Mouse (Mus musculus): ENCODE results near the gene Gm45785. TPM values are rescaled to one million over a fixed set of nuclear protein-coding genes. Genes with fewer than 3 reads are reported as not detected.

Gene Gm45785
- polyA plus RNA-seq, 1 experiment from 2014 or later: not detected

GRCm38 (mm10) chr7:140787406-140788052 lies 68.6 kb downstream of the Gm45785 start, which contains the start of gene Syce1:
Gene Syce1 (minus strand): TSS chr7:140787852.
- Histone ChIP-seq H3K27me3 (ENCODE audit: insufficient read depth, low read length) (no peaks in the 10 kb centered on the region), H3K4me1 (ENCODE audit: insufficient read depth, low read length) (no peaks in the 10 kb centered on the region), H3K9me3 (ENCODE audit: low read length) (no peaks in the 10 kb centered on the region), H3K4me3 (ENCODE audit: low read length) (no peak within 1 kb of the TSS), H3K9ac (replicated peaks; ENCODE audit: low read length) (no peak within 1 kb of the TSS), H3K27ac (ENCODE audit: low read length) (no peak within 1 kb of the TSS), H3K4me2 (replicated peaks; ENCODE audit: low read depth, low read length) (no peak within 1 kb of the TSS), H3K36me3 (ENCODE audit: insufficient read depth, low read length) (no peaks in the 10 kb centered on the region)
- 83% methylated on average over 27 of the region's 33 CpGs for WGBS
- no peak; the same call in 1 of the 2 replicates for ATAC-seq (ENCODE audit: low FRiP score, low TSS enrichment)

- H3K9ac ChIP-seq (replicated peaks; ENCODE audit: low read length): no peak overlapping the region
- H3K27ac ChIP-seq (ENCODE audit: low read length): no peak overlapping the region
- no peak overlapping the region for H3K4me2 ChIP-seq (replicated peaks; ENCODE audit: low read depth, low read length)
- no peak overlapping the region for H3K4me3 ChIP-seq (ENCODE audit: low read length)
- no peak for ATAC-seq (ENCODE audit: low FRiP score, low TSS enrichment)
- H3K36me3 ChIP-seq (ENCODE audit: insufficient read depth, low read length): no peaks in the 10 kb centered on the region
- no peaks in the 10 kb centered on the region for H3K27me3 ChIP-seq (ENCODE audit: insufficient read depth, low read length)
- 72% methylated on average over 4 of the region's 4 CpGs for WGBS
- no peaks in the 10 kb centered on the region for H3K9me3 ChIP-seq (ENCODE audit: low read length)
- H3K4me1 ChIP-seq (ENCODE audit: insufficient read depth, low read length): no peaks in the 10 kb centered on the region
Measured at GRCm38 (mm10) chr7:140780548-140780947, 75.6 kb downstream of the Gm45785 start.

Other genes with a start within 250 kb of the Gm45785 start
- gene Olfr61, start 227.4 kb downstream of the Gm45785 start, polyA plus RNA-seq (2015; fragmentation: Nextera tagmentation; extraction: Ambion mirVana): not detected in 2 replicates
- gene Olfr53, start 209.9 kb downstream of the Gm45785 start, polyA plus RNA-seq (2015; fragmentation: Nextera tagmentation; extraction: Ambion mirVana): not detected in 2 replicates
- gene Olfr539, start 196.4 kb downstream of the Gm45785 start, polyA plus RNA-seq (2015; fragmentation: Nextera tagmentation; extraction: Ambion mirVana): not detected in 2 replicates
- not detected in 2 replicates for gene Olfr45, start 174.4 kb downstream of the Gm45785 start, polyA plus RNA-seq (2015; fragmentation: Nextera tagmentation; extraction: Ambion mirVana)
- not detected in 2 replicates for gene Olfr541, start 159.1 kb downstream of the Gm45785 start, polyA plus RNA-seq (2015; fragmentation: Nextera tagmentation; extraction: Ambion mirVana)
- gene Cyp2e1, start 92.6 kb downstream of the Gm45785 start, polyA plus RNA-seq (2015; fragmentation: Nextera tagmentation; extraction: Ambion mirVana): 1.4 and 1.8 TPM in 2 replicates
- 0.25 and 0.37 TPM in 2 replicates for gene Syce1, start 68.5 kb downstream of the Gm45785 start, polyA plus RNA-seq (2015; fragmentation: Nextera tagmentation; extraction: Ambion mirVana)
- gene Zfp941, start 34.2 kb downstream of the Gm45785 start, polyA plus RNA-seq (2015; fragmentation: Nextera tagmentation; extraction: Ambion mirVana): 1.4 and 1.6 TPM in 2 replicates
- 0.49 and 0.92 TPM in 2 replicates for gene Urah, start 21.3 kb downstream of the Gm45785 start, polyA plus RNA-seq (2015; fragmentation: Nextera tagmentation; extraction: Ambion mirVana)
- not detected in 2 replicates for gene Scgb1c1, start 10.8 kb downstream of the Gm45785 start, polyA plus RNA-seq (2015; fragmentation: Nextera tagmentation; extraction: Ambion mirVana)
- 0.12 TPM in 1 of 2 replicates, not detected in the other for gene Odf3, start 8.5 kb downstream of the Gm45785 start, polyA plus RNA-seq (2015; fragmentation: Nextera tagmentation; extraction: Ambion mirVana)
- 69.7 and 73.6 TPM in 2 replicates for gene Ric8a, start 626 bp upstream of the Gm45785 start, polyA plus RNA-seq (2015; fragmentation: Nextera tagmentation; extraction: Ambion mirVana)
- gene Bet1l, start 1.2 kb upstream of the Gm45785 start, polyA plus RNA-seq (2015; fragmentation: Nextera tagmentation; extraction: Ambion mirVana): 41.7 and 42.1 TPM in 2 replicates
- gene Psmd13, start 25.6 kb upstream of the Gm45785 start, polyA plus RNA-seq (2015; fragmentation: Nextera tagmentation; extraction: Ambion mirVana): 242 and 246 TPM in 2 replicates
- gene Sirt3, start 26.0 kb upstream of the Gm45785 start, polyA plus RNA-seq (2015; fragmentation: Nextera tagmentation; extraction: Ambion mirVana): 41.5 and 42.6 TPM in 2 replicates
- gene Cox8b, start 44.1 kb upstream of the Gm45785 start, polyA plus RNA-seq (2015; fragmentation: Nextera tagmentation; extraction: Ambion mirVana): 1.4 and 2.6 TPM in 2 replicates
- gene Nlrp6, start 64.6 kb upstream of the Gm45785 start, polyA plus RNA-seq (2015; fragmentation: Nextera tagmentation; extraction: Ambion mirVana): 1.9 and 2.2 TPM in 2 replicates
- 25.3 and 26.6 TPM in 2 replicates for gene Pgghg, start 85.1 kb upstream of the Gm45785 start, polyA plus RNA-seq (2015; fragmentation: Nextera tagmentation; extraction: Ambion mirVana)
- gene Ifitm5, start 94.0 kb upstream of the Gm45785 start, polyA plus RNA-seq (2015; fragmentation: Nextera tagmentation; extraction: Ambion mirVana): 4.2 and 5.8 TPM in 2 replicates
- gene Gm45717, start 99.6 kb upstream of the Gm45785 start, polyA plus RNA-seq (2015; fragmentation: Nextera tagmentation; extraction: Ambion mirVana): 0.76 TPM in 1 of 2 replicates, not detected in the other
- gene Ifitm2, start 99.7 kb upstream of the Gm45785 start, polyA plus RNA-seq (2015; fragmentation: Nextera tagmentation; extraction: Ambion mirVana): 991 and 995 TPM in 2 replicates
- gene Ifitm1, start 110.9 kb upstream of the Gm45785 start, polyA plus RNA-seq (2015; fragmentation: Nextera tagmentation; extraction: Ambion mirVana): 64.6 and 72.4 TPM in 2 replicates
- gene Ifitm3, start 154.4 kb upstream of the Gm45785 start, polyA plus RNA-seq (2015; fragmentation: Nextera tagmentation; extraction: Ambion mirVana): 210 and 234 TPM in 2 replicates
- 0.94 and 1.5 TPM in 2 replicates for gene Ifitm6, start 161.6 kb upstream of the Gm45785 start, polyA plus RNA-seq (2015; fragmentation: Nextera tagmentation; extraction: Ambion mirVana)
- not detected in 2 replicates for gene Gm17387, start 172.8 kb upstream of the Gm45785 start, polyA plus RNA-seq (2015; fragmentation: Nextera tagmentation; extraction: Ambion mirVana)
- 13.2 and 13.9 TPM in 2 replicates for gene B4galnt4, start 204.8 kb upstream of the Gm45785 start, polyA plus RNA-seq (2015; fragmentation: Nextera tagmentation; extraction: Ambion mirVana)
- 9.2 and 10.5 TPM in 2 replicates for gene Pkp3, start 221.9 kb upstream of the Gm45785 start, polyA plus RNA-seq (2015; fragmentation: Nextera tagmentation; extraction: Ambion mirVana)
- gene Sigirr, start 244.2 kb upstream of the Gm45785 start, polyA plus RNA-seq (2015; fragmentation: Nextera tagmentation; extraction: Ambion mirVana): 37.7 and 45.2 TPM in 2 replicates

All from kidney, embryonic 16.5 days (tissue).